Comparison of ENCODE assay signal across 8 mouse cellular contexts in the genomic region with DNA sequence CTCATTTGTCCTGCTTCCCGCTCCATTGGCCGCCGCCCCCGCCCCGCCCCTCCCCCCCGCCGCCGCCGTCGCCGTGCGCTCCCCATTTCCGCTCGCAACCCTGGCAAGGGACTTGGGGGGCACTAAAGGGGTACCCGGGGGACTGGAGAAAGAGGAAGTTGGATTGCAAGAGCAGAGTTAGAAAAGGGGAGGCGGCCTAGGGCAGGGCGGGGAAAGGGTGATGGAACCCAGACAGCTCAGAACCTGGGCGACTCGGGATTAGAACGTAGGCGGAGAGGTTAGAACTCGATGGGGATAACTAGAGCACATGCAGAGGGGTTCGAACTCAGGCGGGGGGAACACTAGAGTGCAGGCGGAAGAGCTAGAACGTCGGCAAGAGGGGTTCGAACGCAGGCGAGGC. TPM values are rescaled to one million over a fixed set of nuclear protein-coding genes. Genes with fewer than 3 reads are reported as not detected.
A peak's percentile ranks its signal among the peaks of the same experiment; 100 is the strongest.
DNase-seq lines count a peak whose midpoint lies in the region; ATAC-seq lines count a peak whose summit lies in the region.

No protein-coding gene starts in this region.

- 2% methylated on average over 22 of the region's 30 CpGs for WGBS in forebrain, embryonic 15.5 days

- 0 out of 2 replicates have a peak, but pooled peaks have one; percentile 21 for ATAC-seq in forebrain, embryonic 15.5 days (replicated peaks)
- ATAC-seq in neutrophil, adult 5-6 weeks (ENCODE audit: extremely low read depth, insufficient number of reproducible peaks, low FRiP score, poor library complexity, severe bottlenecking) = peak; percentile 82

- H3K4me3 ChIP-seq in forebrain, embryonic 15.5 days = peak overlapping the region; percentile 37

- peak; percentile 43 to 59 for DNase-seq in spleen, adult 18-20 months
- DNase-seq in spleen, adult 12 weeks (ENCODE audit: low spot score) = no peak
- DNase-seq in liver = peak; percentile 12
- no peak for DNase-seq in adrenal gland, adult 18-20 months (ENCODE audit: low spot score in 2 of 2)
- DNase-seq in gastrocnemius, adult 8-10 months (ENCODE audit: low spot score in 2 of 2) = no peak
- no peak for DNase-seq in adrenal gland, postnatal 4 days (ENCODE audit: low spot score in 2 of 2)

- peaks cover 25% of the 10 kb centered on the region for H3K4me1 ChIP-seq in forebrain, embryonic 15.5 days

- H3K9ac ChIP-seq in forebrain, embryonic 15.5 days (replicated peaks) = peak overlapping the region; percentile 35

- no peak overlapping the region for H3K27ac ChIP-seq in forebrain, embryonic 15.5 days (replicated peaks)

- peak overlapping the region; percentile 53 for H3K4me2 ChIP-seq in forebrain, embryonic 15.5 days (replicated peaks)

- no peaks in the 10 kb centered on the region for H3K36me3 ChIP-seq in forebrain, embryonic 15.5 days

- peaks cover 63% of the 10 kb centered on the region for H3K27me3 ChIP-seq in forebrain, embryonic 15.5 days

- H3K9me3 ChIP-seq in forebrain, embryonic 15.5 days = no peaks in the 10 kb centered on the region

RNA-seq across cellular contexts. Expression of gene Gm4881, which starts 10.2 kb away (rescaled TPM):
- 0.22 and 1.3 TPM in 2 replicates for polyA plus RNA-seq in forebrain, embryonic 15.5 days (2015; fragmentation: Nextera tagmentation; extraction: Ambion mirVana)
- total RNA-seq in neutrophil, adult 5-6 weeks (2017) = not detected in 2 replicates
- total RNA-seq in adrenal gland, adult 18-20 months (2021) = not detected
- not detected for total RNA-seq in gastrocnemius, adult 8-10 months (2022)
- not detected for total RNA-seq in adrenal gland, postnatal 4 days (2021)

RNA-seq across cellular contexts. Expression of gene Rabac1, which starts 18.1 kb away (rescaled TPM):
- 195 and 196 TPM in 2 replicates for polyA plus RNA-seq in forebrain, embryonic 15.5 days (2015; fragmentation: Nextera tagmentation; extraction: Ambion mirVana)
- total RNA-seq in neutrophil, adult 5-6 weeks (2017) = 201 and 229 TPM in 2 replicates
- 100 to 1,000 TPM; 343 to 378 TPM for total RNA-seq in adrenal gland, adult 18-20 months (2021)
- 100 to 1,000 TPM; 255 to 297 (median 267) TPM for total RNA-seq in gastrocnemius, adult 8-10 months (2022)
- 100 to 1,000 TPM; 204 to 208 TPM for total RNA-seq in adrenal gland, postnatal 4 days (2021)

RNA-seq across cellular contexts. Expression of gene Atp1a3, which starts 51.3 kb away (rescaled TPM):
- polyA plus RNA-seq in forebrain, embryonic 15.5 days (2015; fragmentation: Nextera tagmentation; extraction: Ambion mirVana) = 181 and 191 TPM in 2 replicates
- total RNA-seq in neutrophil, adult 5-6 weeks (2017) = 60.2 and 66.9 TPM in 2 replicates
- 100 to 1,000 TPM in 1 of 2 experiments, 10 to 100 TPM in 1; 30.2 to 121 TPM for total RNA-seq in adrenal gland, adult 18-20 months (2021)
- total RNA-seq in gastrocnemius, adult 8-10 months (2022) = under 1 TPM; 0.25 to 0.58 (median 0.46) TPM
- 10 to 100 TPM; 66.4 to 69.0 TPM for total RNA-seq in adrenal gland, postnatal 4 days (2021)

RNA-seq across cellular contexts. Expression of gene Arhgef1, which starts 51.7 kb away (rescaled TPM):
- 74.4 and 82.0 TPM in 2 replicates for polyA plus RNA-seq in forebrain, embryonic 15.5 days (2015; fragmentation: Nextera tagmentation; extraction: Ambion mirVana)
- 473 and 474 TPM in 2 replicates for total RNA-seq in neutrophil, adult 5-6 weeks (2017)
- 10 to 100 TPM; 83.2 to 85.5 TPM for total RNA-seq in adrenal gland, adult 18-20 months (2021)
- total RNA-seq in gastrocnemius, adult 8-10 months (2022) = 10 to 100 TPM; 19.1 to 25.5 (median 22.5) TPM
- 100 to 1,000 TPM; 159 to 161 TPM for total RNA-seq in adrenal gland, postnatal 4 days (2021)

RNA-seq across cellular contexts. Expression of gene Cd79a, which starts 57.3 kb away (rescaled TPM):
- polyA plus RNA-seq in forebrain, embryonic 15.5 days (2015; fragmentation: Nextera tagmentation; extraction: Ambion mirVana) = 0.20 and 0.34 TPM in 2 replicates
- total RNA-seq in neutrophil, adult 5-6 weeks (2017) = 464 and 482 TPM in 2 replicates
- 1 to 10 TPM in 1 of 2 experiments, under 1 TPM in 1; 0.74 to 1.0 TPM for total RNA-seq in adrenal gland, adult 18-20 months (2021)
- total RNA-seq in gastrocnemius, adult 8-10 months (2022) = under 1 TPM in 2 of 4 experiments, not detected in 2; 0.17 to 0.19 TPM
- 1 to 10 TPM; 1.1 to 3.2 TPM for total RNA-seq in adrenal gland, postnatal 4 days (2021)

Comparison
In these comparisons a context has a peak if more than half of its experiments do, and no peak if none do; other contexts are left out.
1. DNase-seq: peak in spleen, adult 18-20 months (2 of 2) and liver (single experiment); none in spleen, adult 12 weeks (single experiment), adrenal gland, adult 18-20 months (0 of 2), gastrocnemius, adult 8-10 months (0 of 2) and adrenal gland, postnatal 4 days (0 of 2).
2. RNA of gene Atp1a3, which starts 51.3 kb away (total RNA-seq): 30.2 to 121 TPM in adrenal gland, adult 18-20 months, 66.4 to 69.0 TPM in adrenal gland, postnatal 4 days and 60.2 to 66.9 TPM in neutrophil, adult 5-6 weeks; 0.25 to 0.58 TPM in gastrocnemius, adult 8-10 months; every median in the first group is over 10 times any median in the second.